Mouse (Mus musculus): ENCODE measurements around the gene Bsg. TPM values are rescaled to one million over a fixed set of nuclear protein-coding genes. Genes with fewer than 3 reads are reported as not detected.

The Bsg gene
- 100 to 1,000 TPM; 785 to 820 TPM for total RNA-seq (2021)
- long read RNA-seq, experiment 1, transcript Bsg-205 (7 exons, 1,261 nt): major isoform, 1,605 of 1,771 reads
- long read RNA-seq, experiment 1, transcript Bsg-201 (8 exons, 1,526 nt): minor isoform, 5 of 1,771 reads
- long read RNA-seq, experiment 1, transcript Bsg-202 (6 exons, 1,240 nt): minor isoform, 9 of 1,771 reads
- long read RNA-seq, experiment 1, partial matches to known transcripts: 24 of 1,771 reads
- long read RNA-seq, experiment 1, other reads (novel, unspliced or antisense): 128 of 1,771 reads
- long read RNA-seq, experiment 2, transcript Bsg-202 (6 exons, 1,240 nt): minor isoform, 5 of 1,509 reads
- long read RNA-seq, experiment 2, transcript Bsg-205 (7 exons, 1,261 nt): major isoform, 1,379 of 1,509 reads
- long read RNA-seq, experiment 2, partial matches to known transcripts: 25 of 1,509 reads
- long read RNA-seq, experiment 2, other reads (novel, unspliced or antisense): 98 of 1,509 reads

DNA sequence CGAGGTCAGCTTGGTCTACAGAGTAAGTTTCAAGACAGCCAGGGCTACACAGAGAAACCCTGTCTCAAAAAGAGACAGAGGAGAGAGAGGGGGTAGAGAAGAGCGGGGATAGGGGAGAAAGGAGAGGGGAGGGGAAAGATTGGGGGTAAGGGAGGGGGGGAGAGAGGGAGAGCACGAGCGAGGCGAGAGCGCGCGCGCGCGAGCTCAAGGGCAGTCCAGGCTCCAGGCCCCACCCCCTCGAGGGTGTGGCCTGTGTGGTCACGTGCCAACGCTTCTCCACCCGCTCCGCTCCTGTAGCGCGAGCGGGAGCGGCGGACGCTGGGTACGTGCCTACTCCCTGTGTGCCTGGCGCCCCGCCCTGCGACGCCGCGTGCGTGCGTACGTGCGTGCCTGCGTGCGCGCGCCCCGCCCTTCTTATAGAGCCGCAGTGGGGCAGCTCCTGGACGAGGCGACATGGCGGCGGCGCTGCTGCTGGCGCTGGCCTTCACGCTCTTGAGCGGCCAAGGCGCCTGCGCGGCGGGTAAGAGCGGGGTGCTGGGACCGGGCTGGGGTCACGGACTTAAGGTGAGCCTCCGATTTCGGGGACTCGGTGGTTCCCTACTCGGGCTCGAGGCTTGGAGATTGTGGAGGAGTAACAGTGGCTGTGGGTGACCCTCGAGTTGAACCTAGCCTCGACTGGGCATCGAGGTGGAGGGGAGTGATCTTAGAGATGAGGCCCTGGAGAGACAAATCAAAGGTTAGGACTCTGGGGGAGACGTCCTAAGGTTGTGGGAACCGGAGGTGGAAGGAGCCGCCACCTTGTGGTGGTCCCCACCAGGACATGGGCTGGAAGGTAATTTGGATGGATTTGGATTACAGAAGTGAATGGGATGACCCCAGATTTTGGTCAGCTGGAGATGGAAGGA, at the start of gene Bsg:
Gene Bsg, plus strand, starts transcription at position 427 of the 905 bp plus-strand sequence.
- DNase-seq (ENCODE audit: low spot score in 2 of 2): peak; percentile 99
- intact Hi-C loops (cut with DNase I): no loop called here

DNA sequence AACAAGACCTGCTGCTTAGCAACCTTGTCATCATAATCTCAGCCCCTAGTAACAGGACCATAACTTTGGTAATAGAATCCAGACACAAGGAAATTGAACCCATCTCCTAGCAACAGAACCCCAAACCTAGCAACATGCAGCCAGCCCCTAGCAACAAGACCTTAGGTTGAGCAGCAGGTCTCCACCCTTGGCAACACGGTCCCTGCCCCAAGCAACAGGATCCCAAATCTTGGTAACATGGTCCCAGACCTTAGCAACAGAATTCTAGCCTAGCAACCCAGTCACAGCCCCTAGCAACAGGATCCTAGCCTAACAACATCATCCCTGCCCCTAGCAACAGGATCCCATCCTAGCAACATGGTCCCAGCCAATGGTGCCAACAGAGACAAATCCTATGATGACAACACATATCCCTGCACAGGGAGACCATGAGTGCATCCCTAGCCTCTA, 49.3 kb upstream of the Bsg start:
- DNase-seq (ENCODE audit: low spot score in 2 of 2): peak; percentile 54 to 80
- intact Hi-C loops (cut with DNase I): no loop called here

DNA sequence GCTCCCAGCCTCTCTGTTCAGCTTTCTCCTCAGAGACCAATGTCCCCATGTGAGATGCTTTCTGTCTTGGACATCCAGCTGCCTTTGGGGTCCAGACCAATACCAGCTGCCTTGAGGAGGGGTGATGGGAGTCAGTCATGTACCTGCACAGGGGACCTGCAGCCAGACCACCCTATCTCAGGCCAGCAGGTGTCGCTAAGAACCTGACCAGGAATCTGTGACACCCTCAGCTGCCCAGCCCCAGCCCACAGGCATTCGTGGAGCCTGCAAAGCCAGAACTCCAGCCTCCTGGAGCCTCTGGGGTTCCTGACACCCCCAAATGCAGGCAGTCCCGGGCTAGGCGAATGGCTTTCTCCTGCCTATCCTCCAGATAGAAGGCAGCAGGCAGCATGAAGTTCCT, 45.5 kb upstream of the Bsg start:
- DNase-seq (ENCODE audit: low spot score in 2 of 2): no peak
- intact Hi-C loops (cut with DNase I): no loop called here

DNA sequence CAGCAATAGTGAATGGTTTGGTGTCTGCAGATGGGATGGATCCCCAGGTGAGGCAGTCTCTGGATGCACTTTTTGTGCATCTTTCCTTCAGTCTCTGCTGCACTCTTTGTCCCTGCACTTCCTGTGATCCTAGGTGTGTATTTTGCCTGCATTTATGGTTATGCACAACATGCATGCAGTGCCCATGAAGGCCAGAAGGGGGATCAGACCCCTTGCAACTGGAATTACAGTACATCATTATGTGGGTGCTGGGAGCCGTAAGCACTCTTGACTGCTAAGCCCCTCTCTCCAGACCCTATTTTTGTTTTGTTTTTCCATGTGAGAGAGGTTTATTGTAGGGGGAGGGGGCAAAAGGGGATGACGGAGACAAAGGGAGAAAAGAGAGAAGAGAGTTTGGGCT, 44.0 kb upstream of the Bsg start:
- intact Hi-C loops (cut with DNase I): no loop called here
- no peak for DNase-seq (ENCODE audit: low spot score in 2 of 2)

DNA sequence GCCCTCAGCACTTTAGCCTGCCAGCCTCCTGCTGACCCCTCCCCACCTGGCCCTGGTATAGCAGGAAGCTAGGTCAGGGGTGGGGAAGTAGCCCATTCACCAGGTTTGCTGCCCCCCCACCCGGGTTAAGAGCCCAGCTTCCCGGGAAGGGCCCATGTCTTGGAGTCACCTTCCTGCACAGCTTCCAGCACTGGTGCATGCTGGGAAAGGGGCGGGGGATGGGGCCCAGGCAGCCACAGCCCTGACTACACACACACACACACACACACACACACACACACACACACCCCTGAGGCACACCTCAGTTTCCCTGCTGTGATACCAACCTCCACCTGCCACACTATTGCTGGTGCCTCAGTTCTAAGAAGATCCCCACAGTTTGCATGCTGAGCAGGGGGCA, 42.4 kb upstream of the Bsg start:
- DNase-seq (ENCODE audit: low spot score in 2 of 2): no peak
- intact Hi-C loops (cut with DNase I): no loop called here

DNA sequence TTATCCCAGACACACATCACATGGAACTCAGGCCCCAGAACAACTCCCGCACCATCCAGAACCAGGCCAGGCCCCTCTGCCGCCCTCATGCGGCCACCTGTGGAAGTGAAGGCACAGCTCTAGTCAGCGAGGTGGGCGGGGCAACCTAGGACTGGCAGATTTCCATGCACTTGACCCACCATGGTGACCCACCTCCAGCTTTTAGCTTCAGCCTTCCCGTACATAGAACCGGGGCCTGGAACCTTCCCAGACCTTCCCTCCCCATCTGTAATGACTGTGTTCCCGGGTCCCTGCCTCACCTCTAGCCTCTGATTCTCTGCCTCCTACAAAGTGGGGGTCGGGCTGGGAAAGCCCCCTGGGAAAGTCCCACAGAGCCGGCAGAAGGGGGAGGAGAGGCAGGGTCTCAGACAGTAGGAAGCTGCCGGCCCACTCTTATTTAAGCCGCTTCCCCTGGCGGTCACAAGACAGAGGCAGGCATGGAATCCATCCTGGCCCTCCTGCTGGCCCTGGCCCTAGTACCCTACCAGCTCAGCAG, 40.1 kb upstream of the Bsg start, which contains the start of gene Madcam1:
Gene Madcam1, plus strand, starts transcription at position 429 of the 535 bp plus-strand sequence.
- DNase-seq (ENCODE audit: low spot score in 2 of 2): peak; percentile 69 to 78
- intact Hi-C loops (cut with DNase I): no loop called here

DNA sequence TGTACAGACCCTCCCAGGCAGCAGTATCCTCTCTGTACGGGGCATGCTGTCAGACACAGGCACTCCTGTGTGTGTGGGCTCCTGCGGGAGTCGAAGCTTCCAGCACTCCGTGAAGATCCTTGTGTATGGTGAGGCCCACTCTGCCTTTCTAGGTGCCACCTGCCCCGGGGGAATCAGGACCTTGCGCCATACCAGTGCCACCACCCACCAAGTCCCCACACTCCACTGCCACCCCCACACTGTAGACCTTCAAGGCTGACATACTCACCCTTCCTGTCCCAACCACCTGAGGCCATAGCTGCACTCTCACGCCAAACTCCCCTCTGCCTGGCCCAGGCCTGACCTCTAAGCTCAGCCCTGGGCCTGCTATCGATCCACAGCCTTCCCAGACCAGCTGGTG, 39.2 kb upstream of the Bsg start:
- intact Hi-C loops (cut with DNase I): no loop called here
- DNase-seq (ENCODE audit: low spot score in 2 of 2): no peak

DNA sequence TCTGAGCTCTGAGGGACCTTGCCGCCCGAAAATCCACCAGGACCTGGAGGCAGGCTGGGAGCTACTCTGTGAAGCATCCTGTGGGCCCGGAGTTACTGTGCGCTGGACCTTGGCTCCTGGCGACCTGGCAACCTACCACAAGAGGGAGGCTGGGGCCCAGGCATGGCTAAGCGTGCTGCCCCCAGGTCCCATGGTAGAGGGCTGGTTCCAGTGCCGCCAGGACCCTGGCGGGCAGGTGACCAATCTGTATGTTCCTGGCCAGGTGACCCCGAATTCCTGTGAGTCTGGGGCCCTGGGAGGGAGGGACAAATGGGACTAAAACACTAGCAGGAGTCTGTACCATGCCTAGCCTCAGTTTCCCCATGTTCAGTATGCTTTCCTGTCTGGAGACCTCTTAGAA, 37.8 kb upstream of the Bsg start:
- intact Hi-C loops (cut with DNase I): no loop called here
- no peak for DNase-seq (ENCODE audit: low spot score in 2 of 2)

DNA sequence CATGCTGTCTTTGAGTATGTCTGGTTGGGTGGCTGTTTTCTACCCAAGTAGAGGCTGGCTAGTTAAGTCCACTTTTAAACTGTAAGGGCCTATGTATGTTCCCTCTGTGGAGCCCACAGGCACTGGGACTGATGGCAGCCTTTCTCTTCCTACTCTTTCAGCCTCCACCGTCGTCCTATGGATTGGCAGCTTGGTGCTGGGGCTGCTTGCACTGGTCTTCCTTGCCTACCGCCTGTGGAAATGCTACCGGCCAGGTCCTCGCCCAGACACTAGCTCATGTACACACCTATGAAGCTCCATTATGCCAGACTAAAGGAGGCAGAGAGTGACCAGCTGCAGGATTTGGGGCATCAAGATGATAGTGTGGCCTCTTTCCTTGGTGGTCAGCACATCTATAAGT, 36.2 kb upstream of the Bsg start:
- DNase-seq (ENCODE audit: low spot score in 2 of 2): no peak
- intact Hi-C loops (cut with DNase I): loop anchor here (2.0 kb wide), 1 partner anchor 73 kb away; no protein-coding TSS in a partner anchor

DNA sequence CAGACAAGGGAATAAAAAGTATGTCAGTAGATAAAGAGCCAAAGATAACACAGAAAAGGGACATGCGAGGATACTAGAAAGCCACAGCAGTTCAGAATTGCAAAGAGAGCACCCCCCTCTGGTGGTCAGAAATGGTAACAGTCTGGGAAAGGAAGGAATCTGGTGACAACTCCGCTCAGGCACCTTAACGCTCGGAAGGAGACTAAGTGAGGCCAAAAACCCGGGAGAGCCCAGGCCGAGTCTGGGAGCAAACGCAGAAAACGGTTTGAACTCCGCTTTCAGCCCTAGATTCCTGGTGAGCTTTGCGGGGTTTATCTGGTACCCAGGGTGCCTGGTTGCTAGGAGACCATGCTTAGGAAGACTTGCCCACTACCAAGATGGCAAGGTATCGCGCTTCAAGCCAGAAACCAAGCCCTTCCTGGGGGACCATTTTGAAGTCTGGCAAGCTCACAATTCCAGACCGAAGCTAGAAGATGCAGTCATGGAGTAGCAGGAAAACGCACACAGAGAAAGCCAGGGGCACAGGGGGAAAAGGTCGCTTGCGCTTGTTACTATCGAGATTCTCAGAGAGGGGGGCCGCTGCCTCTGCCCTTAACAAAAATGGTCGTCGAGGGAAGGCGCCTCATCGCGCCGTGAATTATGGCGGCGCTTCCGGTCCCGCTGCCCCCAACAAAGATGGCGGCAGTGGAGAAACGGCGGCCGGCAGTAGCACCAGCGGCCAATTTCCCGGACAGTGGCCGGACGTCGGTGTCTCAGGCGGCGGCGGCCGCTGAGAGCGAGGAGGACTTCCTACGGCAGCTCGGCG, 35.3 kb upstream of the Bsg start, which contains the start of gene Tpgs1:
Gene Tpgs1, plus strand, starts transcription at position 599 of the 805 bp plus-strand sequence.
- intact Hi-C loops (cut with DNase I): loop anchor here (2.0 kb wide), 1 partner anchor 74 kb away; no protein-coding TSS in a partner anchor
- peak; percentile 93 to 96 for DNase-seq (ENCODE audit: low spot score in 2 of 2)

DNA sequence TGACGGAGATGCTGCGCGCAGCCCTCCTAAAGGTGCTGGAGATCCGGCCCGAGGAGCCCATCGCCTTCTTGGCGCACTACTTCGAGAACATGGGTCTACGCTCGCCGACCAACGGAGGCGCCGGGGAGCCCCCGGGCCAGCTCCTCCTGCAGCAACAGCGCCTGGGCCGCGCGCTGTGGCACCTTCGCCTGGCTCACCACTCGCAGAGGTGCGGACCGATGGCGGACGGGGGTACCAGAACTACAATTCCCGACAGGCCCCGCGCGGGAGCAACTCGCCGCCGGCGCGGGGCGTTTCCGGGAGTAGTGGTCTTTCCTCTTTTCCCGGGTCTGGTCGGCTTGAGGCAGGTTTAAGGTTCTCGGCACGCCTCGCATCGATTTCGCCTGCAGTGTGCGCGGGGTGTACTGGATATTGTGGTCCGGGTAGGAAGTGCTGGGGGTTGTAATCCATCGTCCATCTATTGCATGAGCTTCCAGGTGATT, 34.7 kb upstream of the Bsg start:
- DNase-seq (ENCODE audit: low spot score in 2 of 2): peak; percentile 77 to 82
- intact Hi-C loops (cut with DNase I): loop anchor here (2.0 kb wide), 1 partner anchor 75 kb away; no protein-coding TSS in a partner anchor

DNA sequence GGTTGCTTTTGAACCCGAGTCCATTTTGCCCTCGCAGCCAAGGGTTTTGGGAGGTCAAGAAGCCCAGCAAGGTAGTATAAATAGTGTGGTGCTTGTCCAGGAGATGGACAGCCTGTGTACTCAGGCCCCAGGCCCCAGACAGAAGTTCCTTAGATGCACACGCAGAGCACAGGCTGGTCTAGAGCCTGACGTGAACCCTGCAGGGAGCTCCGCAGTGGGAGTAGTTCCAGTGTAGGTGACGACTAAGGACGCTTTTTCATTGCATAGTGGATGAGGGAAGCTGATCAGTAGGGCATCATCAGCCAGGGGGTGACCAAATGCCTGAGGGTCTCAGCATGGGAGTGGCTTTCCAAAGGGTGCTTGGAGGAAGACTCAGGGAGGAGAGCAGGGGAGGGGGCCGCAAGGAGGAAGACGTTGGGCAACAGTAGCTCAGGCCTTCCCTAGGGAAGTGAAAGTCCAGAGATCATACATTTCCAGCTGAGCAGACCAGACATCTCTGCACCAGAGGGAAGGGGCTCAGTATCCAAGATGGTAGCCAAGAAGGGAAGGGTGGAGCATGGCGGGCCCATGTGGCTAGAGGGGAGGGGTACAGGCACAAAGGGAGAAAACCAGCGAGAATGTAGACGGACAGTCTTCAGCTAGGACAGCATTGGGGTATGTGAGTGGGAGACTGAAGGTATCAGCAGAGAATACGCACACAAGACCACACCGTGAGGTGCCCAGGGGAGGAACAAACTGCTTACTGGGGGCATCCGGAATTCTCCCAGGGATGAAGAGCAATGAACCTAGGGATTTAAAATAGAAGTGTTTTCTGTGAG, 34.0 kb upstream of the Bsg start:
- no peak for DNase-seq (ENCODE audit: low spot score in 2 of 2)
- intact Hi-C loops (cut with DNase I): no loop called here

DNA sequence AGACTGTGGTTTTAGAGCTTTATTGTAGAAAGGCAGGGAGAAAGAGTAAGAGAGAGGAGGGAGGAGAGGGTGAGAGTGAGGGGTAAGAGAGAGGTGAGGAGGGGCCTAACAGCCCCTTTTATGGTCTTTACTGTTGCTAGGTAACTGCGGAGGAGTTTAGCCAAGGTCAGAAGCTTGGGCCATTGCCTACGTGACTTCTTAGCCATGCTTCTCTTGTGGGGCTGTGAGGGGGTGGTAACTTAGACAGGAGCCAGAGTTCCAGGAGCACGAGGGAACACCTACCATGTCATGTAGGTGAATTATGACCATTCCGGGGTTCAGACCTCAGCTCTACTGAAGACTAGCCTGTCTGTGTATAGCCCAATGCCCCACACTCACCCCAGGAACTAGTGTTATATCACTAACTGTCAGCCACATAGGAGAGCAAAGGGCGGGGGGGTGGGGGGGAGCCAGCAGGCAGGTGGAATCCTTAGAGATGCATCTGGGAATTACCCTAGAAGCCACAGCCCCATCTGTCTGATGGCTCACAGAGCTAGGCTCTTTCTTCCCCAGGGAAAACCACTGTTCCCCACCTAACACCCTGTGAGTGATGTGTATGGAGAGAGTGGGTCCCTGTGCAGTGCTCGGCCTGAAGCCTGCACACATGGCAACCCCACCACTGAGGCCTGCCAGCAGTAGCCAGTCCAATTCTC, 32.7 kb upstream of the Bsg start:
- intact Hi-C loops (cut with DNase I): no loop called here
- DNase-seq (ENCODE audit: low spot score in 2 of 2): no peak

DNA sequence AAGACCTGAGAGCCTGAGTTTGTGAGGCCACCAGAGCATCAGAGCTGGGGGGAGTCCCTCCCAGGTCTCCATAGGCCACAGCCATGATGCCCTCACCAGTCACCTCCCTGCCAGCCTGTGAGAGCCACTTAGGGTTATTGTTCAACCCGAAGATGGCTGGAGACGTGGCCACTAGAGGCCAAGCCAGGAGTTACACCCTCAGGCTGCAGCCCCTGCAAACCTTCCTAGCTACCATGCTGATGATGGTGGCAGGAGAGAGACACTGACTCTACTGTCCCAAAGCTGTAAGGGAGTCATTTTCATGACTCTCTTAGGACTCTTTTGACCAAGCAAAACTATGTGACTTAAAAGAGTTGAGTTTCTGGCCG, 32.2 kb upstream of the Bsg start:
- intact Hi-C loops (cut with DNase I): no loop called here
- no peak for DNase-seq (ENCODE audit: low spot score in 2 of 2)

DNA sequence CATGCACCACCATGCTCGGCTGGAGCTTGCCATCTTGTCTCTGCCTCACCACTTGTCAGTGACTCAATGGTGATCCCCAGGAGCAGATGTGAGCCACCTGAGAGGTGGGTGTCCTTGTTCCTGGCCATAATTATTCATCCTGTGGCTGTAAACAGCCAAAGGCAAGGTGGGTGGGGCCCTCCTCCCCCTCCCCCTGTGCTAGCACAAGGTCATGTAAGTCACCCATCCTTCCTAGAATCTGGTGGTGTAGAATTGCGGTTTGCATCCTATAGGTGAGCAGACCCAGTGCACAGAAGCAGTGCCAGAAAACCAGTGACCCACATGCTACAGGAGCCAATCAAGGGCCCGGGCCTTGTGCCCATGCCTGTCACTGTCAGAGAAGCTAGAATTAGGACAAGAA, 31.2 kb upstream of the Bsg start:
- DNase-seq (ENCODE audit: low spot score in 2 of 2): no peak
- intact Hi-C loops (cut with DNase I): no loop called here

DNA sequence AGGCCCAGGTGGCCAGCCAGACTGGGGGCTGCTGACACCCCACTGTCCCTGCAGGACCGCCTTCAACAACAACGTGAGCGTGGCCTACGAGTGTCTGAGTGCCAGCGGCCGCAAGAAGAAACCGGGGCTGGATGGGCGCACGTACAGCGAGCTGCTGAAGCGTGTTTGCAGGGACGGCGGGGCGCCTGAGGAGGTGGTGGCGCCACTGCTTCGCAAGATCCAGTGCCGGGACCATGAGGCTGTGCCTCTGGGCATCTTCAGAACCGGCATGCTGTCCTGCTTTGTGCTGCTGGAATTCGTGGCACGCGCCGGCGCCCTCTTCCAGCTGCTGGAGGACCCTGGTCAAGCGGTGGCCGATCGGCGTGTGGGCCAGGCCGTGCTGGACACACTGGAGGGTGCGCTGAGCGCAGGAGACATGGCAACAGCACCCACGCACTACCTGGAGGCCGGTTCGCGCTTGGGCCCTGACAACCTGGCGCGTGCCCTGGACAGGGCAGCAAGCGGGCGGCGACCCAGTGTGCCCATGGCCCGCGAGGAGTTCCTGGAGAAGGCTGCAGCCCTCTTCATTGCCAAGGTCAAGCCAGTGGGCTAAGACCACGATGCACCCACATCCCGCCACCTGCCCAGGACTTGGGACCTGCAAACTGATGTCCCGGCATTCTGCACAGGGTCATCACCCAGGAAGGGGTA, 28.8 kb upstream of the Bsg start:
- intact Hi-C loops (cut with DNase I): no loop called here
- DNase-seq (ENCODE audit: low spot score in 2 of 2): no peak

Measured in left cerebral cortex, postnatal 14 days (tissue).